ENCODE assay signal across 47 mouse cellular contexts in genomic region chr16:58861479-58861878, GRCm38 (mm10). TPM values are rescaled to one million over a fixed set of nuclear protein-coding genes. Genes with fewer than 3 reads are reported as not detected.
"Had no signal": no experiment of that assay in that cellular context is flagged by ENCODE, and none has a peak within 500 bp of the region (broad histone marks: within the 10 kb centered on the region; RNA-seq: fewer than 3 reads in every experiment).

No protein-coding gene starts in this region.

- H3K27me3 ChIP-seq: limb, embryonic 12.5 days; limb, embryonic 13.5 days; limb, embryonic 15.5 days; liver, embryonic 12.5 days; liver, embryonic 13.5 days; liver, embryonic 15.5 days; lung, embryonic 15.5 days; megakaryocyte, embryonic 14.5 days; midbrain, embryonic 12.5 days; midbrain, embryonic 13.5 days; midbrain, embryonic 15.5 days; neural tube, embryonic 12.5 days had no signal

- H3K9ac ChIP-seq: limb, embryonic 12.5 days; limb, embryonic 13.5 days; limb, embryonic 15.5 days; liver, embryonic 12.5 days; liver, embryonic 13.5 days; liver, embryonic 14.5 days; liver, embryonic 15.5 days; liver, postnatal 0 days; lung, embryonic 14.5 days; lung, embryonic 15.5 days; midbrain, embryonic 12.5 days; midbrain, embryonic 13.5 days; midbrain, embryonic 15.5 days; neural tube, embryonic 12.5 days had no signal

- H3K4me3 ChIP-seq: limb, embryonic 10.5 days; limb, embryonic 12.5 days; limb, embryonic 13.5 days; limb, embryonic 15.5 days; liver, embryonic 12.5 days; liver, embryonic 13.5 days; liver, embryonic 15.5 days; lung, embryonic 15.5 days; megakaryocyte, embryonic 14.5 days; midbrain, embryonic 10.5 days; midbrain, embryonic 12.5 days; midbrain, embryonic 13.5 days; midbrain, embryonic 15.5 days; myocyte; neural tube, embryonic 12.5 days had no signal

- H3K36me3 ChIP-seq: limb, embryonic 10.5 days; limb, embryonic 12.5 days; limb, embryonic 13.5 days; limb, embryonic 15.5 days; liver, embryonic 12.5 days; liver, embryonic 13.5 days; liver, embryonic 15.5 days; lung, embryonic 15.5 days; midbrain, embryonic 10.5 days; midbrain, embryonic 12.5 days; midbrain, embryonic 13.5 days; midbrain, embryonic 15.5 days; neural tube, embryonic 12.5 days had no signal

- ATAC-seq: liver, embryonic 12.5 days; liver, postnatal 0 days; lung, postnatal 0 days; midbrain, embryonic 13.5 days; midbrain, embryonic 15.5 days; midbrain, embryonic 16.5 days had no signal

- H3K9me3 ChIP-seq: limb, embryonic 10.5 days; limb, embryonic 12.5 days; limb, embryonic 13.5 days; limb, embryonic 15.5 days; liver, embryonic 12.5 days; liver, embryonic 13.5 days; liver, embryonic 15.5 days; lung, embryonic 15.5 days; megakaryocyte, embryonic 14.5 days; midbrain, embryonic 10.5 days; midbrain, embryonic 12.5 days; midbrain, embryonic 13.5 days; midbrain, embryonic 15.5 days; neural tube, embryonic 12.5 days had no signal

- H3K27ac ChIP-seq: limb, embryonic 10.5 days; limb, embryonic 12.5 days; limb, embryonic 13.5 days; limb, embryonic 15.5 days; liver, embryonic 12.5 days; liver, embryonic 13.5 days; liver, embryonic 14.5 days; liver, embryonic 15.5 days; lung, embryonic 15.5 days; macrophage; midbrain, embryonic 10.5 days; midbrain, embryonic 12.5 days; midbrain, embryonic 13.5 days; midbrain, embryonic 15.5 days; neural tube, embryonic 12.5 days had no signal

- H3K4me2 ChIP-seq: limb, embryonic 12.5 days; limb, embryonic 13.5 days; limb, embryonic 15.5 days; liver, embryonic 11.5 days; liver, embryonic 12.5 days; liver, embryonic 13.5 days; liver, embryonic 15.5 days; lung, embryonic 14.5 days; lung, embryonic 15.5 days; midbrain, embryonic 11.5 days; midbrain, embryonic 12.5 days; midbrain, embryonic 13.5 days; midbrain, embryonic 15.5 days; neural tube, embryonic 12.5 days had no signal

- H3K4me1 ChIP-seq: limb, embryonic 10.5 days; limb, embryonic 12.5 days; limb, embryonic 13.5 days; limb, embryonic 15.5 days; liver, embryonic 12.5 days; liver, embryonic 13.5 days; liver, embryonic 15.5 days; lung, embryonic 15.5 days; megakaryocyte, embryonic 14.5 days; midbrain, embryonic 10.5 days; midbrain, embryonic 12.5 days; midbrain, embryonic 13.5 days; midbrain, embryonic 15.5 days; neural tube, embryonic 12.5 days had no signal

- DNase-seq: left cerebral cortex, postnatal 4 days; liver; liver, embryonic 13.5 days; liver, postnatal 0 days; lung, adult 18-20 months; lung, adult 2 months; lung, embryonic 14.5 days; lung, postnatal 10 days; lung, postnatal 14 days; lung, postnatal 36 days; lung, postnatal 4 days; midbrain, embryonic 14.5 days had no signal

RNA-seq across cellular contexts. Expression of gene Olfr177, which starts 13.1 kb away (rescaled TPM):
- total RNA-seq: left cerebral cortex, postnatal 10 days; left cerebral cortex, postnatal 14 days; left cerebral cortex, postnatal 25 days; left cerebral cortex, postnatal 36 days; left cerebral cortex, postnatal 4 days; liver, adult 2 months; megakaryocyte progenitor cell, adult 5-6 weeks; megakaryocyte, adult 5-6 weeks; megakaryocyte-erythroid progenitor cell, adult 5-6 weeks; midbrain, postnatal 0 days; monocyte, adult 5-6 weeks had no signal
- polyA plus RNA-seq: limb, embryonic 10.5 days; limb, embryonic 11.5 days; limb, embryonic 12.5 days; limb, embryonic 13.5 days; limb, embryonic 14.5 days; limb, embryonic 15.5 days; liver, adult 2 months; liver, embryonic 11.5 days; liver, embryonic 12.5 days; liver, embryonic 13.5 days; liver, embryonic 14.5 days; liver, embryonic 15.5 days; liver, embryonic 16.5 days; liver, postnatal 0 days; lung, adult 2 months; lung, embryonic 14.5 days; lung, embryonic 15.5 days; lung, embryonic 16.5 days; lung, postnatal 0 days; macrophage; midbrain, embryonic 10.5 days; midbrain, embryonic 11.5 days; midbrain, embryonic 12.5 days; midbrain, embryonic 13.5 days; midbrain, embryonic 14.5 days; midbrain, embryonic 15.5 days; midbrain, embryonic 16.5 days; midbrain, postnatal 0 days; myocyte; neural tube, embryonic 11.5 days; neural tube, embryonic 12.5 days had no signal

RNA-seq across cellular contexts. Expression of gene Olfr178, which starts 30.4 kb away (rescaled TPM):
- total RNA-seq: left cerebral cortex, postnatal 10 days; left cerebral cortex, postnatal 14 days; left cerebral cortex, postnatal 25 days; left cerebral cortex, postnatal 36 days; left cerebral cortex, postnatal 4 days; liver, adult 2 months; megakaryocyte progenitor cell, adult 5-6 weeks; megakaryocyte, adult 5-6 weeks; megakaryocyte-erythroid progenitor cell, adult 5-6 weeks; midbrain, postnatal 0 days; monocyte, adult 5-6 weeks had no signal
- polyA plus RNA-seq: limb, embryonic 10.5 days; limb, embryonic 11.5 days; limb, embryonic 12.5 days; limb, embryonic 13.5 days; limb, embryonic 14.5 days; limb, embryonic 15.5 days; liver, adult 2 months; liver, embryonic 11.5 days; liver, embryonic 12.5 days; liver, embryonic 13.5 days; liver, embryonic 14.5 days; liver, embryonic 15.5 days; liver, embryonic 16.5 days; liver, postnatal 0 days; lung, adult 2 months; lung, embryonic 14.5 days; lung, embryonic 15.5 days; lung, embryonic 16.5 days; lung, postnatal 0 days; macrophage; midbrain, embryonic 10.5 days; midbrain, embryonic 11.5 days; midbrain, embryonic 12.5 days; midbrain, embryonic 13.5 days; midbrain, embryonic 14.5 days; midbrain, embryonic 15.5 days; midbrain, embryonic 16.5 days; midbrain, postnatal 0 days; myocyte; neural tube, embryonic 11.5 days; neural tube, embryonic 12.5 days had no signal

RNA-seq across cellular contexts. Expression of gene Olfr175-ps1, which starts 34.9 kb away (rescaled TPM):
- total RNA-seq: left cerebral cortex, postnatal 10 days; left cerebral cortex, postnatal 14 days; left cerebral cortex, postnatal 25 days; left cerebral cortex, postnatal 36 days; left cerebral cortex, postnatal 4 days; liver, adult 2 months; megakaryocyte progenitor cell, adult 5-6 weeks; megakaryocyte, adult 5-6 weeks; megakaryocyte-erythroid progenitor cell, adult 5-6 weeks; midbrain, postnatal 0 days; monocyte, adult 5-6 weeks had no signal
- polyA plus RNA-seq: limb, embryonic 10.5 days; limb, embryonic 11.5 days; limb, embryonic 12.5 days; limb, embryonic 13.5 days; limb, embryonic 14.5 days; limb, embryonic 15.5 days; liver, adult 2 months; liver, embryonic 11.5 days; liver, embryonic 12.5 days; liver, embryonic 13.5 days; liver, embryonic 14.5 days; liver, embryonic 15.5 days; liver, embryonic 16.5 days; liver, postnatal 0 days; lung, adult 2 months; lung, embryonic 14.5 days; lung, embryonic 15.5 days; lung, embryonic 16.5 days; lung, postnatal 0 days; macrophage; midbrain, embryonic 10.5 days; midbrain, embryonic 11.5 days; midbrain, embryonic 12.5 days; midbrain, embryonic 13.5 days; midbrain, embryonic 14.5 days; midbrain, embryonic 15.5 days; midbrain, embryonic 16.5 days; midbrain, postnatal 0 days; myocyte; neural tube, embryonic 11.5 days; neural tube, embryonic 12.5 days had no signal
